In the genomic region with DNA sequence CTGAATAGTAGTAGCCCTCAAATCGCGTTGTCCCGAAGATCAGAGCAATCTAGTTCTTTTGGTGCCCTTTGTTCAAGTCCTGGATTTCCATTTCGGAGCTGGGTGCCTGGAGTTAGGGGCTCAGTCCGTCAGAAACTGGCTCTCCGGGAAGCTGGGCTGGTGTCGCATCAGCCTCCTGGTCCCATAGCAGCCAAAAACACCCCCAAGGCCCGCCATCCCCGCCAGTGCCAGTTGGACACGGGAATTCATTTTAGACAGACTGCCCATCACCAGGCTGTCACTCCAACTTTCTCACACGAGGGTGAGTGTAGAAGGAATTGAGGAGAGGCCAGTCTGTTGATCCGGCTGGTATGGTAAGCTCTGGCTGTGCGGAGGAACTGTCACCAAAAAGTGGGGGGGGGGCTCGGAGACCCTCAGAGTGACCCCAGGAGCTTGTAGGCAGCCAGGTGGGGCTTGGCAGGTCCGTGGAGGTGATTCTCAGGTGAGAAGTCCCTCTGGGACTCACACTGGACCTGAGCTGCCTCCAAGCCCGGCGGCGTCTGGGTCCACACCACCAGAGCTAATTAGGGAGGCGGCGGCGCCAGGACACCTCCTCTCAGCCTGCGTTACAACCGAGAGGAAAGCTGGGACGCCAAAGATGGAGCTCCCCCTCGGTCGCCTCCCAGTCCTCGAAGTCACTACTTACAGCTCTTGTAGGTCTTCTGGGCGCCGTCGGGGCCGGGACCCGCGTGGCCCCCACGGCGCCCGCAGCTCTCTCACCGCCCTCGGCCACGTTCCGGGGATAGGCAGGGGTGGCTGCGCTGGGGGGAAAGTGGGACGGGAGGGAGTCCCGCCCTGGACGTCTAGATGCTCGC, we compare ENCODE assay signal across 7 mouse cellular contexts. TPM values are rescaled to one million over a fixed set of nuclear protein-coding genes. Genes with fewer than 3 reads are reported as not detected.
DNase-seq lines count a peak whose midpoint lies in the region; ATAC-seq and TF ChIP-seq lines count a peak whose summit lies in the region.

No protein-coding gene starts in this region.

- under 1% methylated on average over 44 of the region's 45 CpGs for WGBS in hindbrain, embryonic 11.5 days
- 1% methylated on average over 45 of the region's 45 CpGs for WGBS in lung, embryonic 16.5 days

- H3K27ac ChIP-seq in ES-E14 (ENCODE audit: insufficient read depth, low read depth, low read length, poor library complexity, severe bottlenecking) = no peak overlapping the region
- H3K27ac ChIP-seq in bone marrow macrophage, adult 2 months (ENCODE audit: insufficient read depth, low read depth, low read length) = no peak overlapping the region
- H3K27ac ChIP-seq in hindbrain, embryonic 11.5 days (ENCODE audit: low read depth, low read length) = peak overlapping the region; percentile 25; the same call in 1 of the 2 replicates
- peak overlapping the region; percentile 93 for H3K27ac ChIP-seq in lung, embryonic 16.5 days (ENCODE audit: low read length)

- no peak for DNase-seq in ES-E14 (ENCODE audit: low read depth, low spot score)
- peak; percentile 46 for DNase-seq in hindbrain, embryonic 11.5 days (ENCODE audit: low spot score)
- DNase-seq in gastrocnemius, postnatal 25 days = no peak
- DNase-seq in layer of hippocampus, adult 11-12 months (ENCODE audit: low spot score) = no peak

- TF ChIP-seq CTCF in bone marrow macrophage, adult 2 months (IDR thresholded peaks at IDR 0.05; ENCODE audit: low read depth, low read length) = no peak

- peaks cover 3% of the 10 kb centered on the region; the same call in 1 of the 2 replicates for H3K36me3 ChIP-seq in ES-E14 (ENCODE audit: control insufficient read depth, insufficient read depth, low read length, poor library complexity, severe bottlenecking)
- no peaks in the 10 kb centered on the region for H3K36me3 ChIP-seq in hindbrain, embryonic 11.5 days (ENCODE audit: control insufficient read depth, insufficient read depth, low read length)
- no peaks in the 10 kb centered on the region for H3K36me3 ChIP-seq in lung, embryonic 16.5 days (ENCODE audit: control insufficient read depth, insufficient read depth, low read length)

- H3K27me3 ChIP-seq in hindbrain, embryonic 11.5 days (ENCODE audit: control insufficient read depth, insufficient read depth, low read length) = peaks cover 26% of the 10 kb centered on the region
- no peaks in the 10 kb centered on the region for H3K27me3 ChIP-seq in lung, embryonic 16.5 days (ENCODE audit: control insufficient read depth, insufficient read depth, low read depth, low read length)

- ATAC-seq in hindbrain, embryonic 11.5 days (ENCODE audit: low FRiP score) = no peak
- ATAC-seq in lung, embryonic 16.5 days (ENCODE audit: low read depth) = peak; percentile 9; the same call in 1 of the 2 replicates
- no peak for ATAC-seq in inflammation-experienced regulatory T-cells, adult 6 months

- peak overlapping the region; percentile 88 for H3K4me2 ChIP-seq in hindbrain, embryonic 11.5 days (replicated peaks; ENCODE audit: low read depth, low read length)
- peak overlapping the region; percentile 83 for H3K4me2 ChIP-seq in lung, embryonic 16.5 days (ENCODE audit: low read depth, low read length)

- in situ Hi-C loops in ES-E14 (cut with MboI; ENCODE audit: low sequenced_read_pairs in 2 of 2, unreplicated experiment in 2 of 2) = no loop called here

- peak overlapping the region; percentile 69 to 77 for H3K4me3 ChIP-seq in ES-E14 (ENCODE audit: insufficient read depth in 1 of 2, low read depth in 1 of 2, low read length in 2 of 2, poor library complexity in 1 of 2, severe bottlenecking in 1 of 2)
- H3K4me3 ChIP-seq in bone marrow macrophage, adult 2 months (ENCODE audit: insufficient read depth, low read length) = peak overlapping the region; percentile 35
- peak overlapping the region; percentile 65 for H3K4me3 ChIP-seq in hindbrain, embryonic 11.5 days (ENCODE audit: low read depth, low read length)
- H3K4me3 ChIP-seq in lung, embryonic 16.5 days (ENCODE audit: low read length) = peak overlapping the region; percentile 80

- TF ChIP-seq POLR2A in bone marrow macrophage, adult 2 months (IDR thresholded peaks at IDR 0.05; ENCODE audit: borderline replicate concordance, low read depth, low read length) = no peak

- H3K9me3 ChIP-seq in ES-E14 (ENCODE audit: control insufficient read depth, insufficient read depth, low read depth, low read length) = no peaks in the 10 kb centered on the region
- H3K9me3 ChIP-seq in hindbrain, embryonic 11.5 days (ENCODE audit: control insufficient read depth, low read length) = no peaks in the 10 kb centered on the region
- no peaks in the 10 kb centered on the region for H3K9me3 ChIP-seq in lung, embryonic 16.5 days (ENCODE audit: control insufficient read depth, low read length)

- H3K4me1 ChIP-seq in ES-E14 (ENCODE audit: control insufficient read depth in 2 of 2, insufficient read depth in 2 of 2, low read length in 2 of 2, poor library complexity in 1 of 2) = peaks cover 0 to 11% of the 10 kb centered on the region in 2 experiments; a peak in 2 of 4 replicates
- H3K4me1 ChIP-seq in bone marrow macrophage, adult 2 months (ENCODE audit: control insufficient read depth, insufficient read depth, low read length) = peaks cover 3% of the 10 kb centered on the region; the same call in 1 of the 2 replicates
- H3K4me1 ChIP-seq in hindbrain, embryonic 11.5 days (replicated peaks; ENCODE audit: control insufficient read depth, insufficient read depth, low read length) = peaks cover 10% of the 10 kb centered on the region
- peaks cover 47% of the 10 kb centered on the region for H3K4me1 ChIP-seq in lung, embryonic 16.5 days (replicated peaks; ENCODE audit: control insufficient read depth, insufficient read depth, low read length)

- H3K9ac ChIP-seq in ES-E14 (ENCODE audit: insufficient read depth, low read depth, low read length, poor library complexity, severe bottlenecking) = peak overlapping the region; percentile 2; the same call in 1 of the 2 replicates
- peak overlapping the region; percentile 70 for H3K9ac ChIP-seq in hindbrain, embryonic 11.5 days (ENCODE audit: low read depth, low read length)
- H3K9ac ChIP-seq in lung, embryonic 16.5 days (ENCODE audit: low read length) = peak overlapping the region; percentile 88

TF ChIP-seq in ES-E14, 5 proteins besides CTCF, POLR2A, EP300 and RAD21:
- TF ChIP-seq CHD2 (IDR thresholded peaks at IDR 0.05; ENCODE audit: low read depth, low read length) (no peak), MAFK (IDR thresholded peaks at IDR 0.05; ENCODE audit: insufficient read depth, low read depth, low read length) (no peak), ZNF384 (IDR thresholded peaks at IDR 0.05; ENCODE audit: low read depth, low read length) (no peak), ZC3H11A (IDR thresholded peaks at IDR 0.05; ENCODE audit: borderline replicate concordance, low read depth, low read length) (no peak), HCFC1 (IDR thresholded peaks at IDR 0.05; ENCODE audit: borderline replicate concordance, insufficient read depth, low read length) (no peak)

RNA-seq across cellular contexts. Expression of gene Mdfi, which starts 0.6 kb away (rescaled TPM):
- total RNA-seq in ES-E14 (2012; rRNA removed) = 15.6 and 25.0 TPM in 2 replicates
- not detected in 2 replicates for polyA plus RNA-seq in bone marrow macrophage, adult 2 months (2012; ENCODE audit: insufficient read depth, insufficient read length, missing spikeins)
- 39.0 and 40.5 TPM in 2 replicates for polyA plus RNA-seq in hindbrain, embryonic 11.5 days (2014; fragmentation: Nextera tagmentation; extraction: Ambion mirVana)
- polyA plus RNA-seq in lung, embryonic 16.5 days (2015; fragmentation: Nextera tagmentation; extraction: Ambion mirVana) = 18.1 and 22.1 TPM in 2 replicates
- polyA plus RNA-seq in inflammation-experienced regulatory T-cells, adult 6 months (2017; shearing (Covaris generic)) = not detected
- 1 to 10 TPM; 1.0 to 1.1 TPM for total RNA-seq in gastrocnemius, postnatal 25 days (2021)

Comparison
In these comparisons a context has a peak if more than half of its experiments do, and no peak if none do; other contexts are left out.
1. H3K27ac ChIP-seq: peak in hindbrain, embryonic 11.5 days (single experiment) and lung, embryonic 16.5 days (single experiment); none in ES-E14 (single experiment) and bone marrow macrophage, adult 2 months (single experiment).
2. H3K9ac ChIP-seq: peak in every context shown above with its lines; median percentile 88 in lung, embryonic 16.5 days; 70 in hindbrain, embryonic 11.5 days; 2 in ES-E14.
3. Peak in every context shown above with its lines, with median percentiles within 50 percentile points of each other: H3K4me3 ChIP-seq.